Mouse (Mus musculus): Measurements from ENCODE around the gene Iqgap2. TPM values are rescaled to one million over a fixed set of nuclear protein-coding genes. Genes with fewer than 3 reads are reported as not detected.

The Iqgap2 gene
- polyA plus RNA-seq, 1 experiment from 2014 or later, result 70.8 TPM

DNA sequence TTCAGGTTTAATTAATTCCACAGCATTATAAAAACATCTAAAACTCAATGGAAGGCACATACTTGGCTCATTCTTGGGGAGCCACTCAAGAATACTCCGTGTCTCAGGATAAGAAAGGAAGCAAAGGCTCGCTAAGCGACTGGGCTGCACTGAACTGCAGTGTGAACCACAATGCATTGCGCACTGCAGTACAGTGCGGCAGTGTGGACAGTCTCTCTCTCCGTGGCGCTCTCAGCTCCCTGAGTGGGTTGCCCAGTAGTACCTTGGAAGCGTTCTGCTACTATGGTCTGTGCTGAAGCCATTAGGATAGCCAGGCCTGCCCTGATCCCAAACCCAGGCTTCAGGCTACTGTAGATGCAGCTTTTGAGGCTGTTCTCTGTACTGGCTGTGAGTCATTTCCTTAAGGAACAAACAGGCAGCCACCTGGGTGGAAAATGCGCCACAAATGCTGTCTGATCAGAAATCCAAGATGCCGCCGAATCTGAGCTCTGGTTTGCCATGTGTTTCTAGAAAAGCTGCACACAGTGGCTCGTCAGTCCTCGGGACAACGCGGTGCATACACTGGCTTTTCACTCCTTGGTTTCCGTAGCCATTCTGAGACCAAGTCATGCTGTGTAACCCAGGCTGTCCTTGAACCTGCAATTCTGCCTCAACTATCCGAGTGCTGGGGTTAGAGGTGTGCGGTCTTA is 293.3 kb downstream of the Iqgap2 start:
- no peaks in the 10 kb centered on the region for H3K36me3 ChIP-seq (ENCODE audit: inconsistent target)
- no peak overlapping the region for H3K4me3 ChIP-seq (ENCODE audit: inconsistent target)
- whole genome bisulfite sequencing (ENCODE audit: missing documents), result 93% methylated on average over 18 of the region's 18 CpGs
- H3K27ac ChIP-seq, result no peak overlapping the region
- no peaks in the 10 kb centered on the region for H3K79me2 ChIP-seq (ENCODE audit: inconsistent target)

DNA sequence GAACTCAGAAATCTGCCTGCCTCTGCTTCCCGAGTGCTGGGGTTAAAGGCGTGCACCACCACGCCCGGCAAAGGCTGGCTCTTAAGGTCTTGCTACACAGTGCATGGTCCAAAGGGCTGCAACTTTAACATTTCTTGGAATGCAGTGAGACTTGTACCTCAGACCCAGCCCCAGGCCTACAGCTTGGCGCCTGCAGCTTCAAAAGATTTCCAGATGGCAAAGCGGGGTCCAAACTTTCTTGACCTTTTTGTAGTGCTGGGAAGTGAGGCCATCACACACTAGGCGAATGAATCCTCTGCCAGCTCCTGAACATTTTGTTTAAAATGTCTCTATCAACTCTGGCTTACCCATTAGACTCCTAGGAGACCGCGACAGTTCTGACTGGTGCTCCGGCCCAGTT is 294.1 kb downstream of the Iqgap2 start:
- Histone ChIP-seq H3K4me3 (ENCODE audit: inconsistent target) (no peak overlapping the region), H3K79me2 (ENCODE audit: inconsistent target) (no peaks in the 10 kb centered on the region), H3K27ac (no peak overlapping the region), H3K36me3 (ENCODE audit: inconsistent target) (no peaks in the 10 kb centered on the region)
- 90% methylated on average over 10 of the region's 10 CpGs for WGBS (ENCODE audit: missing documents)

DNA sequence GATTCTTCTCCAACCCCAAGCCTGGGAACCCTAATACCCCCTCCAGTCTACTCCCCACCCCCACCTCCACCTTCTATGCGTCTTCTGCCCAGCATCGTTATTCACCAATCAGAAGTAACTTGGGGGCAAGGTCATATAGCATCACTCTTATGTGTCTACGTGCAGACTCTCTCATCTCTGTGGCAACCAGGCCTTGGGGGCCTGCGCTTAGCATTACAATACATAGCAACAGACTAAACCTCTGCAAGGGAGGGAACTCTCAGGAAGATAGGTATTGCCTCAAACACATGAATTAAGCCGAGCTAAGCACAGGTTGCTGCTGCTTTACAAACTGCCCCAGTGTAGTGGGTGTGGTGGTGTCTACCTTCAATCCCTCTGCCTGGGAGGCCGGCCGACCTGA is 295.0 kb downstream of the Iqgap2 start:
- Histone ChIP-seq H3K79me2 (ENCODE audit: inconsistent target) (no peaks in the 10 kb centered on the region), H3K36me3 (ENCODE audit: inconsistent target) (no peaks in the 10 kb centered on the region), H3K27ac (no peak overlapping the region), H3K4me3 (ENCODE audit: inconsistent target) (no peak overlapping the region)
- 89% methylated on average over 7 of the region's 7 CpGs for WGBS (ENCODE audit: missing documents)

GRCm38 (mm10) chr13:95595921-95596320 is 295.8 kb downstream of the Iqgap2 start:
- Histone ChIP-seq H3K79me2 (ENCODE audit: inconsistent target) (no peaks in the 10 kb centered on the region), H3K36me3 (ENCODE audit: inconsistent target) (no peaks in the 10 kb centered on the region), H3K27ac (no peak overlapping the region), H3K4me3 (ENCODE audit: inconsistent target) (no peak overlapping the region)
- 93% methylated on average over 5 of the region's 5 CpGs for WGBS (ENCODE audit: missing documents)

DNA sequence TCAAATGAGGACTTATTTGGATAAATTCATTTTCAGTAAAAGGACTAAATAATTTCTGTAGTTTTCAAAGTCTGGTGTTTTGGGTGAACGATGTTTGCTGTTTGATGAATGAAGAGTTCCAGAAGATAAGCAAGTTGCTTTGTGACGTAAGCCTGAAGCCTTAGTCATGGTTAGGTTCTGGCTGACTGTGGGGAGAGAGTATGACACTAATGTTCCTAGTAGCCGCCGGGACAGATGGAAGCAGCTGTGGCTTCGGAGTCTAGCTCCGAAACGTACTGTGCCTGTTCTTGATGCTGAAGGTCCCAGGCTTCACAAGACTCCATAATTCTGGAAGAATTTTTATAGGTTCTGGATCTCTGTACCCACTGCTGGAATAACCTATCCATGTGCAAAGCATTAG is 296.3 kb downstream of the Iqgap2 start:
- no peak overlapping the region for H3K27ac ChIP-seq
- no peaks in the 10 kb centered on the region for H3K79me2 ChIP-seq (ENCODE audit: inconsistent target)
- H3K36me3 ChIP-seq (ENCODE audit: inconsistent target), result no peaks in the 10 kb centered on the region
- 86% methylated on average over 7 of the region's 7 CpGs for WGBS (ENCODE audit: missing documents)
- no peak overlapping the region for H3K4me3 ChIP-seq (ENCODE audit: inconsistent target)

DNA sequence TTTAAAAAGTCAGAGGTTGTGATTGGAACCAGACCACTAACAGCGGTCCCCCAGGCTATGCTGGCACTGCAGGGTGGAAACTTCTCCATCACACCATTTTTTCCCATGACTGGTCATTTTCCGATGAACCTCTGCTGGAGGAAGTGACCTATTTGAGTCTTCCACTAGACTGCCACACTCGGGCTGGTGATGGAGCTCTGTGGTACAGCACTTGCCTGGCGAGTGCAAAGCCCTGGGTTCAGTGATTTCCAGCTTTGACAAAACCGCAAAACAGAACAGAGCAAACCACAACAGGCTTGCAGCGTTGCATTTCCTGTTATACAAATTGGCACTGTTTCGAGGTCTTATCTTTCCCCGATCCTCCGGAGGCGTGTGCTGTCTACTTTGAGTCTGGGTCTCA is 298.9 kb downstream of the Iqgap2 start:
- no peak overlapping the region for H3K4me3 ChIP-seq (ENCODE audit: inconsistent target)
- H3K36me3 ChIP-seq (ENCODE audit: inconsistent target), result no peaks in the 10 kb centered on the region
- 3% methylated on average over 10 of the region's 10 CpGs for WGBS (ENCODE audit: missing documents)
- H3K27ac ChIP-seq, result no peak overlapping the region
- no peaks in the 10 kb centered on the region for H3K79me2 ChIP-seq (ENCODE audit: inconsistent target)

DNA sequence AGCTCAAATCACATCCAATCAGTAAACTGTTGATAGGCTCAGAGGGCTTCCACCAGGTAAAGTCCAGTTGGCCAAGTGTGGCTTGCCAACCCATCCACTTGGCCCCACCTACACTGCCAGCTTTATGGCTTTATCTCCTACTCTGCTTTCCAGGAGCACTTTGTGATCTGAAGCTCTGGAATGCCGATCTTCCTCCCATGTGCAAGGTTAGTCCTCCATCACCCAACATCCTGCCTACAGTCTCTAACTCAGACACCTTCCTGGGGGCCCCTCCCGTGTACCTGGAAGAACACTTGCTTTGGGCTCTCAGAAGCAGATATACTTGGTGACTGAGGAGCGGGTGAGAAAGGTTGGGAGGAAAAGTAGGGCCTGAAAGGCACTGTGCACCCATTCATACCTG is 300.1 kb downstream of the Iqgap2 start:
- no peak overlapping the region for H3K4me3 ChIP-seq (ENCODE audit: inconsistent target)
- WGBS (ENCODE audit: missing documents), result 97% methylated on average over 3 of the region's 3 CpGs

GRCm38 (mm10) chr13:95587628-95588027 is 304.1 kb downstream of the Iqgap2 start:
- Histone ChIP-seq H3K79me2 (ENCODE audit: inconsistent target) (no peaks in the 10 kb centered on the region), H3K27ac (no peak overlapping the region), H3K36me3 (ENCODE audit: inconsistent target) (no peaks in the 10 kb centered on the region), H3K4me3 (ENCODE audit: inconsistent target) (no peak overlapping the region)
- WGBS (ENCODE audit: missing documents), result 91% methylated on average over 4 of the region's 4 CpGs

More for the DNA sequence above, 300.1 kb downstream of the Iqgap2 start:
- Histone ChIP-seq H3K79me2 (ENCODE audit: inconsistent target) (no peaks in the 10 kb centered on the region), H3K27ac (no peak overlapping the region), H3K36me3 (ENCODE audit: inconsistent target) (no peaks in the 10 kb centered on the region)

- WGBS (ENCODE audit: missing documents), result 60% methylated on average over 3 of the region's 5 CpGs
- Histone ChIP-seq H3K79me2 (ENCODE audit: inconsistent target) (no peaks in the 10 kb centered on the region), H3K4me3 (ENCODE audit: inconsistent target) (no peak overlapping the region), H3K27ac (no peak overlapping the region), H3K36me3 (ENCODE audit: inconsistent target) (no peaks in the 10 kb centered on the region)
Observed at GRCm38 (mm10) chr13:95584898-95585297, 306.8 kb downstream of the Iqgap2 start.

- 86% methylated on average over 17 of the region's 19 CpGs for WGBS (ENCODE audit: missing documents)
- Histone ChIP-seq H3K79me2 (ENCODE audit: inconsistent target) (no peaks in the 10 kb centered on the region), H3K27ac (no peak overlapping the region), H3K36me3 (ENCODE audit: inconsistent target) (no peaks in the 10 kb centered on the region), H3K4me3 (ENCODE audit: inconsistent target) (no peak overlapping the region)
Observed at GRCm38 (mm10) chr13:95583237-95584189, 308.2 kb downstream of the Iqgap2 start.

- no peaks in the 10 kb centered on the region for H3K36me3 ChIP-seq (ENCODE audit: inconsistent target)
- no peak overlapping the region for H3K4me3 ChIP-seq (ENCODE audit: inconsistent target)
- H3K27ac ChIP-seq, result no peak overlapping the region
- WGBS (ENCODE audit: missing documents), result 73% methylated on average over 1 of the region's 1 CpGs
- H3K79me2 ChIP-seq (ENCODE audit: inconsistent target), result no peaks in the 10 kb centered on the region
Observed at GRCm38 (mm10) chr13:95581850-95582249, 309.9 kb downstream of the Iqgap2 start.

GRCm38 (mm10) chr13:95578016-95578697 is 313.6 kb downstream of the Iqgap2 start:
- H3K36me3 ChIP-seq (ENCODE audit: inconsistent target), result no peaks in the 10 kb centered on the region
- H3K4me3 ChIP-seq (ENCODE audit: inconsistent target), result no peak overlapping the region
- H3K79me2 ChIP-seq (ENCODE audit: inconsistent target), result no peaks in the 10 kb centered on the region
- WGBS (ENCODE audit: missing documents), result 84% methylated on average over 4 of the region's 5 CpGs
- H3K27ac ChIP-seq, result no peak overlapping the region

Measured in macrophage (primary cell).